Mouse (Mus musculus) retina, embryonic 14.5 days (tissue): ENCODE measurements around the gene Vwa2.

ENCODE experiments used
- DNase-seq: peaks from one replicate; pipeline ENCODE4 v3.0.0-alpha.2; 2015; ENCODE audit warnings: low spot score

Gene Vwa2

DNA sequence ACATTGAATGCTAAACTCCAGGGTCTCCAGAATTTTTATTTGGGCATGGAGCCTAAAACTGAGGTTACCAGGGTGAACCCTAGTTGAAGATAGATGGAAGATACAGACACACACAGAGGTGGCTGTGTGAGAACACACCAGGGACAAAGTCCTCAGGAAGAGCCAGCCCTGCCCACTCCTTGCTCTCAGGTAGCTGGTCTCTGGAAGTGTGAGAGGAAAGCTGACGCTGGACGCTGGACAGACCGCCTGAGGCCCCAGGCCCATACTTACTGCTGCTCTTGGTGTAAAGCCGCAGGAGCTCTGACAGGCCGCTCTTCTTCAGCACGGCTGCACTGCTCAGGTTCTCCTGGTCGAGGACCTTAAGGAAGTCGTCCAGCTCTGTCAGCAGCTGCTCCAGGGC lies 75.8 kb downstream of the Vwa2 start:
- DNase-seq: no peak

DNA sequence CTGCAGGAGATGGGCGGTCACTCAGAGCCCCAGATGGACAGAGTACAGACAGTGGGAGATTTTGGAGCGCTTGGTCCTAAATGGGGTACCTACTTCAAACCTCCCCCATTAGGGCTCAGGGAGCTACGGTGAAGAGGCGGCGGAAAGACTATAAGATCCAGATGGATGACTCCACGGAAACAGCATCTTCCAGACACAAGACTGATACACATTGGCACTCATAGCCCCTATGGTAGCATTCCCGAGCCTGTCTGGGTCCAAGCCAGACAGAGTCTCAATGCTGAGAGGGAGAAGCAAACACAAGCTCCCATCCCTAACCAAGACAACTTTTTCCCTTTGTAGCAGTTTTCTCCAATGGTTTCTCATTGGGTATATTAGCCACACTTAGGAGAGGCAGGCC lies 76.8 kb downstream of the Vwa2 start:
- DNase-seq: no peak

DNA sequence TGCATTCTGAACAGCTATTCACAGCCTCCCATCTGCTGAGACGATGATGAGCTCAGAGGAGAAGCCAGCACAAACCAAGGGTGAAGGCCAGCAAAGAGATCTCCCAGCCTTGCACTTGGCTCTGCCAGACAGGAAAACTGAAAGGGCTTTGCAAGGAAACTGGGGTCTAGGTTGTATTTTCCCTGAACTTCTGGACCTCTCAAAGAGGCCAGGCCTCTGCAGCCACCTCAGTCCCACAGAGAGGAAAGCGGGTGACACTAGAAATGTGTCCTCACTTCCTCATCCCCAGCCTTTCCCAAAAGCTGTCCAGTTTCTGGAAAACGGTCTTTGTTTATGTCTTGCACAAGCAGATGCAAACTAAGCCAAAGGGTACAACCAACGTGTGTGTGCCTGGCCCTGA lies 79.8 kb downstream of the Vwa2 start:
- no peak for DNase-seq

DNA sequence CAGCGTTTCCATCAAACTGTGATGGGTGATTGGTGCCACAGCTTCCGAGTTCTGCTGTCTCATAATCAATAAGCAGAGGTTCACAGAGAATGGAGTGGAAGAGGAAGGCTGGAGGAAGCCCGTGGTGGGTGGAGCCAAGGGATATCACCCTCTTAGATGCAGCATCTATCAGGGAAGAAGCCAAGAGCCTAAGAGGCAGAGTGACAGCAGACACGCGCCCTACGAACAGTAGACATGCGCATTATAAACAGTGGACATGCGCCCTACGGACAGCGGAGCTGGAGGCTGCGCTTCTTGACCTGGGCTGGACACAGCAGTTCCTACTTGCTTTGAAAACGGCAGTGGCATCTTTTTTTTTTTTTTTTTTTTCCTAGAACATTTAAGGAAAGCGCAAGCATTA lies 80.8 kb downstream of the Vwa2 start:
- DNase-seq: no peak

DNA sequence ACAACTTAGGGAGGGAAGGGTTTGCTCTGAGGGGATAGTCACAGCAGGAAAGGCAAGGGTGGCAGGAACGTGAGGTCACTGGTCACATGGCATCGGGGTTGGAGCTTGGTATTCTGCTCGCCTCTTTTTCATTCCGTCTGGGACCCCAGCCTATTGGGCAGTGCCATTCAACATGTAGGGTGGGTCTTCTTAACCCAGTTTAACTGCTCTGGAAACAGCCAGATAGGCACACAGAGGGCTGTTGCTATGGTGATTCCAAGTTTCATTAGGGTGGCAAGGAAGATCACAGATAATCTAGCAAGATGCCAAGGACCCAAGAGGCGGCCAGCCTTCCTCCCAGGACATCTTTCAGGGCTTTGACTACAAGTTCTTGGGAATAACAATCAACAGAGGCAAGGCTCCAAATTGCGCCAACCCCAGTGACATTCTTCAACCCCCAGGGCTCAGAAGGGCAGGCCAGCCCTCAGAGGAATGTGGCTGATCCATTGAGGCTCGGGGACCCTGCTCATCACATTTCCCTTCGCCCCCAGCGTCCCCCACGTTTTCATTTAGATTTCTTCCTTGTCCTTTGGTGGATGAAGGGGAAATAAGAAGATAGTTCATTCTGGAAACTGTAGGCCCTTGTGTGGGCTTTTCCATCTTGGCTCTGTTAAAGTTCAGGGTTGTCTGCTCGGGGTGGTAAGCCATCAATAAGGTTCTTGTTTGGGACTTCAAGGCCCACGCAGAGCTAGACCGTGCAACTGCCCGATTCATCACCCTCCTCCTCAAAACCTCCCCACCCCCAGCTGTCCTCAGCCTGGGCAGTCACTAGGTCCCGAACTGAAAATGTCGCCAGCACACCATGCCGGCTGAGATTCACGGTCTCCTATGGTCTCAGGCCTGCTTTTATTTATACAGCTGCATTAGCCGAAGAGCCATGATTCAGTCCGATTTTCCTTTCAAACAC lies 81.8 kb downstream of the Vwa2 start:
- DNase-seq: no peak

DNA sequence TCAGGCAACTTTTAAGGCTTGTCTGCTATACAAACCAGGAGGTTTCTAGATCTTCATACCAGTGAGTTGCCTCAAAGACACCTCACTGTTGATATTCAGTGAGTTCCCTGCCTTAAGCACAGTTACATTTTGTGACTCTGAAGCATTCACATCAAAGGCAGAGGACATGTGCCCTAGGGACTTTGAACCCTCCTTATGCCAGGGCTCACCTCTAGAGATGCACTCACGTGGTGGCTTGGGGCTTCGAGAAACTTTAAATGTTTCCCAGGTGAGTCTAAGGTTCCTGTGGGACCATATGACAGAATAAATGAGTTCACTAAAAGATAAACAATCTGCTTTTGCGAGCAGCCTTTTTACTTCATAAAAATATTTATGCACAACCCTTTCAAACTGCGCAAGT lies 84.0 kb downstream of the Vwa2 start:
- no peak for DNase-seq

DNA sequence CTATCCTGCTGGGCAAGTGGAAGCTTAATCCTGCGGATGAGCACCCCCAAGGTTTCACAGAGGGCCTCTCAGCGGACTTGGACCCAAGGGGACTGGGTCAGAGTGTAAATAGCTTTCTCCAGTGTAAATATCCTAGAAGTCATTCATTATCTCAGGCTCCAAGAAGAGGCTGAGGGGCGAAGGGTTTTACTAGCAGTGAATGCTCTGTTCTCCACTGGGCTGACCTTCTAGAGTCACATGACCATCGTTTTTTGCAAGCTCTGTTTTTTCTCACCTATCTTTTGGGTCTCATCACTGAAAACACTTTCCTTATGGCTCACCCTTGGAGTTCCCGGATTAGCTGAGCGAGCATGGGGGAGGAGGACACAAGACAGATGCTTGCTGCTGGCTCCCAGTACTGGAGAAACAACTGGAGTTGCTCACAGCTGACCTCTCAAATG lies 84.6 kb downstream of the Vwa2 start:
- DNase-seq: no peak

DNA sequence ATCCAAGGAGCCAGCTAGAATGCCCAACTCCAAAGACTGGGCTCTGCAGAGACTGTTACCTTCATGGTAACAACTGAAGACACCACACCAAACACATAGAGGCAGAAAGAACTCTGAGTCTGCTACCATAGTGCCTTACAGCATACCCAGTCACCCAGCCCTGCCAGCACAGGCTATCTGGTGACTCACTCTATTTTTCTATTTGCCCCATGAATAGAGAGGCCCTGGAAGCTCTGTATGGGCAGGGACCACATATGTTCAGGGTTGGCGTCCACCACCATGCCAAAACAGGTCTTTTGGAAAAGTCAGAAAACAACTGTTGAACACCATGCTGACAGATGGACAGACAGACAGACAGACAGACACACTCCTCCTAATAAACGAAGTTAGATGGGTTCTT lies 85.0 kb downstream of the Vwa2 start:
- DNase-seq: no peak

DNA sequence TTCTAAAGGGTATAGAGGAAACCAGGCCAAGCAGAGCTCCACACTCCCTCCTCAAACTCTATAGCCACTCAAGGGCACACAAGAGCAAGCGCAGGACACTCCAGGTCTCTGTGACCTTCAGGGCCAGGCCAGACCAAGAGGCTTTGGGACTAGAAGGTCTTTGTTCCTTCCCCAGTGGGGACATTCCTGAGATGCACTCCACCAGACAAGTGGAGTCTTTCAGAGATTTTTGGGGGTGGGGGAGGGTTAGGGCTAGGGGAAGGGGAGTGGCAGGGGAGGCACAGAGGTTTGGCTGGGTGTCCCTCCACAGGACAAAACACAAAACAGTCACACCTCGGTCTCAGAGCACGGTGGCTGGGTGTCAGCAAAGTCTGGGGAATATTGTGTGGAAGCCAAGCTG lies 85.6 kb downstream of the Vwa2 start:
- DNase-seq: no peak
